Mouse (Mus musculus) limb, embryonic 14.5 days (tissue): Measurements from ENCODE around the gene Npm3. TPM values are rescaled to one million over a fixed set of nuclear protein-coding genes. Genes with fewer than 3 reads are reported as not detected.

ENCODE experiments used
- ATAC-seq: fragments of 200-750 bp; cut with Nextera tagmentation; 2 replicates; pipeline ENCODE4 v1.8.0; 2017; ENCODE audit warnings: low read depth, moderate number of reproducible peaks, moderate TSS enrichment; ENCODE audit not compliant: low FRiP score
- DNase-seq: peaks from one replicate; pipeline ENCODE4 v3.0.0-alpha.2; 2015; ENCODE audit warnings: low spot score
- H3K27ac ChIP-seq: fragments of 300-500 bp; sonication (generic); replicated peaks from 2 replicates; pipeline ENCODE4 v1.5.1; 2014; ENCODE audit warnings: low read depth, mild to moderate bottlenecking, low read length, moderate library complexity, mixed read lengths
- H3K27me3 ChIP-seq: fragments of 300-500 bp; sonication (generic); 2 replicates; pipeline ENCODE4 v1.6.1; 2014; ENCODE audit warnings: low read length, mixed read lengths; ENCODE audit not compliant: control insufficient read depth, insufficient read depth
- H3K36me3 ChIP-seq: fragments of 300-500 bp; sonication (generic); 2 replicates; pipeline ENCODE4 v1.6.1; 2014; ENCODE audit warnings: mild to moderate bottlenecking, low read length, moderate library complexity, mixed read lengths; ENCODE audit not compliant: control insufficient read depth, insufficient read depth
- H3K4me1 ChIP-seq: fragments of 300-500 bp; sonication (generic); 2 replicates; pipeline ENCODE4 v1.6.1; 2014; ENCODE audit warnings: antibody characterized with exemption, low read length, mixed read lengths; ENCODE audit not compliant: control insufficient read depth, insufficient read depth
- H3K4me2 ChIP-seq: fragments of 300-500 bp; sonication (generic); replicated peaks from 2 replicates; pipeline ENCODE4 v1.6.1; 2014; ENCODE audit warnings: low read depth, mild to moderate bottlenecking, low read length, moderate library complexity; ENCODE audit not compliant: severe bottlenecking
- H3K4me3 ChIP-seq: fragments of 300-500 bp; sonication (generic); replicated peaks from 2 replicates; pipeline ENCODE4 v1.5.1; 2014; ENCODE audit warnings: low read length
- H3K9ac ChIP-seq: fragments of 300-500 bp; sonication (generic); 2 replicates; pipeline ENCODE4 v1.6.1; 2014; ENCODE audit warnings: mild to moderate bottlenecking, low read depth, low read length, moderate library complexity; ENCODE audit not compliant: severe bottlenecking
- H3K9me3 ChIP-seq: fragments of 300-500 bp; sonication (generic); 2 replicates; pipeline ENCODE4 v1.6.1; 2016; ENCODE audit warnings: low read length; ENCODE audit not compliant: control insufficient read depth
- POLR2A ChIP-seq: fragments of 200-500 bp; IDR thresholded peaks from 2 replicates; pipeline ENCODE4 v1.8.0; 2012; ENCODE audit warnings: inconsistent platforms, mild to moderate bottlenecking, moderate library complexity, borderline replicate concordance; ENCODE audit not compliant: insufficient read depth, insufficient read length; ENCODE audit errors: extremely low read depth
- WGBS: fragments of 180-500 bp; shearing (Covaris S2); extraction: QIAGEN DNeasy Blood & Tissue Kit; methylation state at CpG from one replicate; pipeline ENCODE4 v1.1.7; 2014; 5-methylcytosine and 5-hydroxymethylcytosine counted together
- polyA plus RNA-seq, 2 experiments: library from polyadenylated mRNA; depleted of rRNA in 1 of 2; stranded (reverse) in 1 of 2; unstranded in 1 of 2; fragments of >200 nt; fragmentation: Nextera tagmentation in 1 of 2; extraction: Ambion mirVana in 1 of 2; gene quantifications; 2 replicates each; pipeline versions ENCODE4 v1.2.1 to v1.2.3; 2012 to 2014

The Npm3 gene
- polyA plus RNA-seq, 2 experiments, result 20.2 to 162 TPM

DNA sequence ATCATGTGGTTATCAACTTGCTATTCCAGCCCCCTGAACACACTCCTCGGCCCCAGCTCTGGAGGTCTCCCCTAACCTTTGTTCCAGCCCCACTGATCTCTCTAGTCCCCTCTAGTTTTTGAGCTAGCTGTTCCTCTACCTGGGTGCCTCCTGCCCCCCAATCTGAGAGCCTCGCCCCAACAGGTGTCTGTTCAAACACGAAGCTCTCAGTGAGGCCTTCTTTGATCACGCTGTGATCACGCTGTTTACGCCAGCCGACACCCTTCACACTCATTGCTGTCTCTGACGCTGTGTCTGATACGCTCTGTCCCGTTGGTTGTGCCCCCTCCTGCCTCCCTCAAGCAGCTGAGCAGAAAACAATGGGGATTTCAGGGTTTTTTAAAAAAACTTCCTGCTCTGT, 15.8 kb downstream of the Npm3 start:
- no peak overlapping the region for H3K4me2 ChIP-seq
- 28% methylated on average over 10 of the region's 10 CpGs for WGBS
- H3K27ac ChIP-seq, result no peak overlapping the region
- H3K9me3 ChIP-seq, result no peaks in the 10 kb centered on the region
- H3K4me3 ChIP-seq, result no peak overlapping the region
- TF ChIP-seq POLR2A, result no peak
- peaks cover 53% of the 10 kb centered on the region for H3K27me3 ChIP-seq
- DNase-seq (no peak), ATAC-seq (no peak)
- H3K9ac ChIP-seq, result no peak overlapping the region
- H3K4me1 ChIP-seq, result peaks cover 12% of the 10 kb centered on the region
- H3K36me3 ChIP-seq, result no peaks in the 10 kb centered on the region

GRCm38 (mm10) chr19:45731658-45732057, 17.7 kb downstream of the Npm3 start:
- no peak for ATAC-seq

DNA sequence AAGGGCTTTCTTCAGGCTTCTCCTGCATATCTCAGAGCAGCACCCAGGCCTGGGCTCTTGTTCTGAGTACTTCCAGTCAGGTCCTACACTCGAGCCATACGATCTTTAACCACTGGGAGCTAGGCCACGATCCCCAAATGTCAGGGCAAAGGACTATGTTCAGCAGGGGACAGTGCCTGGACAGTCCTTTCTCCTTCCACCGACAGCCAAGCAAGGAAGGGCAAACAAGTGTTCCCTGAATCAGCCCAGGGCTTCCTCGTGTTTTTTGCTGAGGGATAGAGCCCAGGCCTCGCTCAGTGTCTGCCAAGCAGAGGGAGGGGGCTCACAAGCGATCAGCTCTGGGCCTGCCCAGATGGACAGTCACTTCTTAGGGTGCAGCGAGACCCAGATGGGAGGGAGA, 19.3 kb downstream of the Npm3 start:
- Histone ChIP-seq H3K4me1 (peaks cover 15% of the 10 kb centered on the region), H3K9ac (no peak overlapping the region), H3K4me2 (no peak overlapping the region), H3K9me3 (no peaks in the 10 kb centered on the region), H3K27me3 (peaks cover 27% of the 10 kb centered on the region; the same call in 1 of the 2 replicates), H3K4me3 (no peak overlapping the region), H3K36me3 (no peaks in the 10 kb centered on the region), H3K27ac (no peak overlapping the region)
- no peak for TF ChIP-seq POLR2A
- ATAC-seq, result no peak
- WGBS, result 72% methylated on average over 8 of the region's 8 CpGs
- DNase-seq, result no peak

More at GRCm38 (mm10) chr19:45731658-45732057, 17.7 kb downstream of the Npm3 start:
- no peak for TF ChIP-seq POLR2A
- Histone ChIP-seq H3K27ac (no peak overlapping the region), H3K36me3 (no peaks in the 10 kb centered on the region), H3K9ac (no peak overlapping the region), H3K27me3 (peaks cover 37% of the 10 kb centered on the region; the same call in 1 of the 2 replicates), H3K4me1 (peaks cover 5% of the 10 kb centered on the region; the same call in 1 of the 2 replicates), H3K9me3 (no peaks in the 10 kb centered on the region), H3K4me3 (no peak overlapping the region), H3K4me2 (no peak overlapping the region)
- 85% methylated on average over 7 of the region's 7 CpGs for WGBS
- no peak for DNase-seq

DNA sequence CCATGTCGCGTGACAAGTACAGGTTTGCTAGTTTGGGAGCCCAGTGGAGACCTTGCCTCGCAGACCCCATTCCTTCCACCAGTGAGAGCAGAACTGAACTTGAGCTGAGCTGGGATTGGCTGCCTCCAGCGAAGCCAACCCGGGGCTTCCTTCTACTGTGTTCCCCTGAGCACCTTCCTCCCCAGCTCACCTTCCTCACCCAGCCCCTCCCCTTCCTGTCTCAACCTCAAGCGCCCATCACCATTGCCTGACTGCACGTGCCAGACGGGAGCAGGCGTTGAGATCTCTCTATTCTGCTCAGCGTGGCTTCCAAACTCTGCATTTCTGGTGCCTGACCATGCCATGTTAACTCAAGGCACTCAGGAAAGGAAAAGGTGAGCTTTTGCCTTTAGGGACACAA, 22.2 kb downstream of the Npm3 start:
- no peak for TF ChIP-seq POLR2A
- no peaks in the 10 kb centered on the region for H3K9me3 ChIP-seq

GRCm38 (mm10) chr19:45725677-45726277, 23.6 kb downstream of the Npm3 start:
- Histone ChIP-seq H3K4me3 (no peak overlapping the region), H3K4me1 (peaks cover 11% of the 10 kb centered on the region), H3K36me3 (no peaks in the 10 kb centered on the region), H3K9ac (no peak overlapping the region), H3K4me2 (no peak overlapping the region; the same call in 1 of the 2 replicates), H3K9me3 (no peaks in the 10 kb centered on the region), H3K27me3 (no peaks in the 10 kb centered on the region), H3K27ac (0 out of 2 replicates have a peak overlapping the region, but pooled peaks have one; percentile 49)
- no peak for TF ChIP-seq POLR2A
- WGBS, result 9% methylated on average over 14 of the region's 14 CpGs
- DNase-seq (no peak), ATAC-seq (peak; percentile 55)

More for the DNA sequence above, 22.2 kb downstream of the Npm3 start:
- Histone ChIP-seq H3K9ac (no peak overlapping the region), H3K36me3 (no peaks in the 10 kb centered on the region), H3K4me3 (no peak overlapping the region), H3K4me1 (peaks cover 11% of the 10 kb centered on the region), H3K4me2 (no peak overlapping the region), H3K27me3 (peaks cover 7% of the 10 kb centered on the region; the same call in 1 of the 2 replicates), H3K27ac (no peak overlapping the region)
- ATAC-seq (no peak), DNase-seq (no peak)
- 68% methylated on average over 10 of the region's 10 CpGs for WGBS
